Mouse (Mus musculus): Measurements from ENCODE around the gene Iqcf1. TPM values are rescaled to one million over a fixed set of nuclear protein-coding genes. Genes with fewer than 3 reads are reported as not detected.
A peak's percentile ranks its signal among the peaks of the same experiment; 100 is the strongest.

The Iqcf1 gene
- not detected for total RNA-seq (2021)
- long read RNA-seq, experiment 1: 0 reads
- long read RNA-seq, experiment 2: 0 reads

GRCm38 (mm10) chr9:106499667-106500066, at the start of gene Iqcf1:
TSS of gene Iqcf1 (plus strand) at chr9:106499967.
- DNase-seq (ENCODE audit: extremely low spot score in 1 of 2, low spot score in 2 of 2): no peak
- no peak within 1 kb of the TSS for H3K27ac ChIP-seq
- TF ChIP-seq CTCF (IDR thresholded peaks at IDR 0.05): no peak
- intact Hi-C loops (cut with DNase I): no loop called here
- H3K4me3 ChIP-seq: no peak within 1 kb of the TSS

GRCm38 (mm10) chr9:106450661-106451060, 49.1 kb upstream of the Iqcf1 start:
- Histone ChIP-seq H3K4me3 (no peak overlapping the region), H3K27ac (no peak overlapping the region)
- no peak for TF ChIP-seq CTCF (IDR thresholded peaks at IDR 0.05)
- DNase-seq (ENCODE audit: extremely low spot score in 1 of 2, low spot score in 2 of 2): no peak
- intact Hi-C loops (cut with DNase I): no loop called here

GRCm38 (mm10) chr9:106451298-106451697, 48.5 kb upstream of the Iqcf1 start:
- TF ChIP-seq CTCF (IDR thresholded peaks at IDR 0.05): no peak
- DNase-seq (ENCODE audit: extremely low spot score in 1 of 2, low spot score in 2 of 2): no peak

GRCm38 (mm10) chr9:106451899-106452298, 47.9 kb upstream of the Iqcf1 start:
- TF ChIP-seq CTCF (IDR thresholded peaks at IDR 0.05): no peak
- H3K27ac ChIP-seq: no peak overlapping the region
- no peak overlapping the region for H3K4me3 ChIP-seq
- intact Hi-C loops (cut with DNase I): no loop called here
- DNase-seq (ENCODE audit: extremely low spot score in 1 of 2, low spot score in 2 of 2): no peak

More at GRCm38 (mm10) chr9:106451298-106451697, 48.5 kb upstream of the Iqcf1 start:
- intact Hi-C loops (cut with DNase I): no loop called here
- H3K4me3 ChIP-seq: no peak overlapping the region
- no peak overlapping the region for H3K27ac ChIP-seq

GRCm38 (mm10) chr9:106452351-106452750, 47.4 kb upstream of the Iqcf1 start:
- DNase-seq (ENCODE audit: extremely low spot score in 1 of 2, low spot score in 2 of 2): no peak
- intact Hi-C loops (cut with DNase I): no loop called here
- Histone ChIP-seq H3K27ac (peak overlapping the region; percentile 96), H3K4me3 (peak overlapping the region; percentile 79; the same call in 1 of the 2 replicates)
- TF ChIP-seq CTCF (IDR thresholded peaks at IDR 0.05): no peak

GRCm38 (mm10) chr9:106452821-106453220, 46.9 kb upstream of the Iqcf1 start:
- TF ChIP-seq CTCF (IDR thresholded peaks at IDR 0.05): no peak
- intact Hi-C loops (cut with DNase I): no loop called here
- H3K4me3 ChIP-seq: peak overlapping the region; percentile 79
- H3K27ac ChIP-seq: peak overlapping the region; percentile 96
- no peak for DNase-seq (ENCODE audit: extremely low spot score in 1 of 2, low spot score in 2 of 2)

- DNase-seq (ENCODE audit: extremely low spot score in 1 of 2, low spot score in 2 of 2): peak; percentile 55 to 67
- Histone ChIP-seq H3K4me3 (peak within 1 kb of the TSS; percentile 79), H3K27ac (peak within 1 kb of the TSS; percentile 96)
- intact Hi-C loops (cut with DNase I): no loop called here
- TF ChIP-seq CTCF (IDR thresholded peaks at IDR 0.05): no peak
Observed at GRCm38 (mm10) chr9:106453271-106454070, 46.3 kb upstream of the Iqcf1 start, which contains the start of gene Pcbp4. TSS of gene Pcbp4 (plus strand) at chr9:106453291.

- TF ChIP-seq CTCF (IDR thresholded peaks at IDR 0.05): no peak
- DNase-seq (ENCODE audit: extremely low spot score in 1 of 2, low spot score in 2 of 2): no peak
- intact Hi-C loops (cut with DNase I): no loop called here
- Histone ChIP-seq H3K27ac (peak overlapping the region; percentile 89), H3K4me3 (peak overlapping the region; percentile 79)
Observed at GRCm38 (mm10) chr9:106454071-106454761, 45.6 kb upstream of the Iqcf1 start.

- no peak for TF ChIP-seq CTCF (IDR thresholded peaks at IDR 0.05)
- H3K4me3 ChIP-seq: peak overlapping the region; percentile 79
- intact Hi-C loops (cut with DNase I): no loop called here
- peak overlapping the region; percentile 89 for H3K27ac ChIP-seq
- no peak for DNase-seq (ENCODE audit: extremely low spot score in 1 of 2, low spot score in 2 of 2)
Observed at GRCm38 (mm10) chr9:106454888-106455681, 44.7 kb upstream of the Iqcf1 start.

GRCm38 (mm10) chr9:106456325-106457162, 43.2 kb upstream of the Iqcf1 start:
- no peak for DNase-seq (ENCODE audit: extremely low spot score in 1 of 2, low spot score in 2 of 2)
- Histone ChIP-seq H3K4me3 (peak overlapping the region; percentile 1; the same call in 1 of the 2 replicates), H3K27ac (peak overlapping the region; percentile 8; the same call in 1 of the 2 replicates)
- TF ChIP-seq CTCF (IDR thresholded peaks at IDR 0.05): no peak
- intact Hi-C loops (cut with DNase I): no loop called here

- no peak for DNase-seq (ENCODE audit: extremely low spot score in 1 of 2, low spot score in 2 of 2)
- Histone ChIP-seq H3K27ac (peak overlapping the region; percentile 8; the same call in 1 of the 2 replicates), H3K4me3 (no peak overlapping the region)
- TF ChIP-seq CTCF (IDR thresholded peaks at IDR 0.05): no peak
- intact Hi-C loops (cut with DNase I): no loop called here
Observed at GRCm38 (mm10) chr9:106457163-106457559, 42.6 kb upstream of the Iqcf1 start.
